Mouse (Mus musculus): ENCODE results near the gene Cfap44. TPM values are rescaled to one million over a fixed set of nuclear protein-coding genes. Genes with fewer than 3 reads are reported as not detected.

Gene Cfap44
- polyA plus RNA-seq (2012; ENCODE audit: insufficient read depth, insufficient read length, missing spikeins): not detected in 2 replicates

GRCm38 (mm10) chr16:44394577-44395243 is at the start of gene Cfap44:
Cfap44 (plus strand) TSS chr16:44394796.
- Histone ChIP-seq H3K4me1 (ENCODE audit: control insufficient read depth, insufficient read depth, low read length) (no peaks in the 10 kb centered on the region), H3K4me3 (ENCODE audit: insufficient read depth, low read length) (0 out of 2 replicates have a peak within 1 kb of the TSS, but pooled peaks have one; percentile 10), H3K27ac (ENCODE audit: insufficient read depth, low read depth, low read length) (no peak within 1 kb of the TSS)
- TF ChIP-seq POLR2A (IDR thresholded peaks at IDR 0.05; ENCODE audit: borderline replicate concordance, low read depth, low read length): no peak
- no peak for TF ChIP-seq CTCF (IDR thresholded peaks at IDR 0.05; ENCODE audit: low read depth, low read length)

DNA sequence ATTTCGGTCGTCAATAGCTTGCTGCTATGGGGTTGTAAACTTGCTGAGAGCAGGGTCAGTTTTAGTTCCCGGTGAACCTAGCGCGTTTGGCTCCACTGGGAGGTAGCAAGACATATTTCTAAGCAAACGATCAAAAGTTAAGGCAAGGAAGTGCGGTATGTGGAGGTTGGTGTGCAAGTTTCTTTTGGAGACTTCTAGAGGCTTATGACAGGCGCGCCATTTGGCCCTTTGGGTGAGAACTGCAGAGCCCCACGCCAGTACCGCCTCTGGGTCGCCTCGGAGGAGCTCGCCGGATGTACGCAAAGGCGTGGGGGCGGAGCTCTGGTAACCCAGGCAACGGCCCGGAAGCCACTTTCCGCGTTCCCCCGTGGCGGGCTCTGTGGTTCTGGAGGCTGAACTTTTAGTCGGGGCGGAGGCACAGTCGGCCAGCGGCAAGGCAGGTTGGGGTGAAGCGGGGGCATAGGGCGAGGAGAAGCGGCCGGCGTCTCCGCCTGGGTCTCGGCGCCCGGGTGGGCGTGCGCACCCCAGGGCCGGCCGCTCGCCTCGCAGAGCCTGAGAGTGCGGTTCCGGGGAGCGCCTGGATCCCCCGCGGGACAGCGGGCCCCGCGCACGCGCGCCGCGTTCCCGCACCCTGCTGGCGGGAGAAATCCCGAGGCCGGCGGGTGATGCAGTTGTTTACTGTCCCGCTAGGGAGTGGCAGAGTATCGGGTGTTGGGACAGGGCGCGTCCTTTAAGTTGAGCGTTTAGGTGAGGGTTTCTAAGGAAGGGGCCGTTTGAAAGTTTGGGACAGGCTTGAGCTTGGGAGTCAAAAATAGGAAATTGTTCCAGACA is 47.3 kb upstream of the Cfap44 start, which contains the start of gene Spice1:
Gene Spice1, plus strand, starts transcription at position 51 of the 831 bp plus-strand sequence.
- peaks cover 22% of the 10 kb centered on the region for H3K4me1 ChIP-seq (ENCODE audit: control insufficient read depth, insufficient read depth, low read length)
- H3K27ac ChIP-seq (ENCODE audit: insufficient read depth, low read depth, low read length): peak within 1 kb of the TSS; percentile 71
- peak within 1 kb of the TSS; percentile 76 for H3K4me3 ChIP-seq (ENCODE audit: insufficient read depth, low read length)
- TF ChIP-seq POLR2A (IDR thresholded peaks at IDR 0.05; ENCODE audit: borderline replicate concordance, low read depth, low read length) (no peak), CTCF (IDR thresholded peaks at IDR 0.05; ENCODE audit: low read depth, low read length) (no peak)

GRCm38 (mm10) chr16:44349801-44350397 is 44.7 kb upstream of the Cfap44 start:
- TF ChIP-seq CTCF (IDR thresholded peaks at IDR 0.05; ENCODE audit: low read depth, low read length) (no peak), POLR2A (IDR thresholded peaks at IDR 0.05; ENCODE audit: borderline replicate concordance, low read depth, low read length) (no peak)
- H3K4me1 ChIP-seq (ENCODE audit: control insufficient read depth, insufficient read depth, low read length): peaks cover 22% of the 10 kb centered on the region
- no peak overlapping the region for H3K4me3 ChIP-seq (ENCODE audit: insufficient read depth, low read length)
- no peak overlapping the region for H3K27ac ChIP-seq (ENCODE audit: insufficient read depth, low read depth, low read length)

- Histone ChIP-seq H3K4me3 (ENCODE audit: insufficient read depth, low read length) (no peak overlapping the region), H3K27ac (ENCODE audit: insufficient read depth, low read depth, low read length) (no peak overlapping the region), H3K4me1 (ENCODE audit: control insufficient read depth, insufficient read depth, low read length) (peaks cover 3% of the 10 kb centered on the region; the same call in 1 of the 2 replicates)
- TF ChIP-seq CTCF (IDR thresholded peaks at IDR 0.05; ENCODE audit: low read depth, low read length) (no peak), POLR2A (IDR thresholded peaks at IDR 0.05; ENCODE audit: borderline replicate concordance, low read depth, low read length) (no peak)
Measured at GRCm38 (mm10) chr16:44356291-44356690, 38.3 kb upstream of the Cfap44 start.

GRCm38 (mm10) chr16:44357571-44358268 is 36.9 kb upstream of the Cfap44 start:
- no peak for TF ChIP-seq POLR2A (IDR thresholded peaks at IDR 0.05; ENCODE audit: borderline replicate concordance, low read depth, low read length)
- Histone ChIP-seq H3K4me1 (ENCODE audit: control insufficient read depth, insufficient read depth, low read length) (no peaks in the 10 kb centered on the region), H3K4me3 (ENCODE audit: insufficient read depth, low read length) (no peak overlapping the region), H3K27ac (ENCODE audit: insufficient read depth, low read depth, low read length) (no peak overlapping the region)

- Histone ChIP-seq H3K4me3 (ENCODE audit: insufficient read depth, low read length) (no peak overlapping the region), H3K4me1 (ENCODE audit: control insufficient read depth, insufficient read depth, low read length) (no peaks in the 10 kb centered on the region)
Measured at GRCm38 (mm10) chr16:44361921-44362890, 32.4 kb upstream of the Cfap44 start.

DNA sequence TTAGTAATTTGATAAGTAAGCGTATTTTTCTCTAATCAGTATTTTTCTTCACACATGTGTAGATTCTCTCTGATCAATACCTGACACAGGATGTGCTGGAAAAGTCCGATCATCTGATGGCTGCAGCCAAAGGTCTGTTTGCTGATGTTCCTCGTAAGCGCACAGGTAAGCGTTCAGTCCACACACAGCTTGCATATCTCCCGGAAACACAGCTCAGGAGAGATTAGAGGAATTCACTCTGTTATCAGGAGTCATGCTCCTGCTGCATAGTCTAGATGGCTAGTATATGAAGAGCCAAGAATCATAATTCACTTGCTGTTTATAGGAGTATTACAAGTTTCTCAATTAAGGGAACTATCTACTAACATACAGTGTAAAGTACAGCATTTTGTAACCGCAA is 29.1 kb upstream of the Cfap44 start:
- TF ChIP-seq CTCF (IDR thresholded peaks at IDR 0.05; ENCODE audit: low read depth, low read length) (no peak), POLR2A (IDR thresholded peaks at IDR 0.05; ENCODE audit: borderline replicate concordance, low read depth, low read length) (no peak)
- Histone ChIP-seq H3K27ac (ENCODE audit: insufficient read depth, low read depth, low read length) (no peak overlapping the region), H3K4me3 (ENCODE audit: insufficient read depth, low read length) (no peak overlapping the region), H3K4me1 (ENCODE audit: control insufficient read depth, insufficient read depth, low read length) (no peaks in the 10 kb centered on the region)

More at GRCm38 (mm10) chr16:44361921-44362890, 32.4 kb upstream of the Cfap44 start:
- H3K27ac ChIP-seq (ENCODE audit: insufficient read depth, low read depth, low read length): no peak overlapping the region
- no peak for TF ChIP-seq CTCF (IDR thresholded peaks at IDR 0.05; ENCODE audit: low read depth, low read length)
- no peak for TF ChIP-seq POLR2A (IDR thresholded peaks at IDR 0.05; ENCODE audit: borderline replicate concordance, low read depth, low read length)

DNA sequence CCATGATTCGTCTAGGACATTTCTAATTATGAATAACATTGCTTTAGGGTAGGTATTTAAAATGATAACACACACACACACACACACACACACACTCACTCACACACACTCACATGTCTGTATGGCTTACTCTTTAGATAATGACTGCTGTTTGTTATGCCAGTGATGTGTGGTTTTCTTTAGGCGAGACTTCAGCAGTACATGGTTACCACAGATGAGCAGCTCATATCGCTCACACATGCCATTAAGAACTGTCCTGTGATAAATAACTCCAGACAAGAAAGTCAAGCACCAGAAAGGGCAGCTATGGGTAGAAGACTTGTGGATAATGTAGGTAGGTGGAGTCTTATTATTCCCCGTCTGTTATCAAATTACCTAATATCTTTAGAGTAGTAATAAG is 19.1 kb upstream of the Cfap44 start:
- Histone ChIP-seq H3K27ac (ENCODE audit: insufficient read depth, low read depth, low read length) (no peak overlapping the region), H3K4me1 (ENCODE audit: control insufficient read depth, insufficient read depth, low read length) (no peaks in the 10 kb centered on the region), H3K4me3 (ENCODE audit: insufficient read depth, low read length) (no peak overlapping the region)
- TF ChIP-seq CTCF (IDR thresholded peaks at IDR 0.05; ENCODE audit: low read depth, low read length): no peak
- TF ChIP-seq POLR2A (IDR thresholded peaks at IDR 0.05; ENCODE audit: borderline replicate concordance, low read depth, low read length): no peak
